Mouse (Mus musculus) embryonic facial prominence, embryonic 11.5 days (tissue): Measurements from ENCODE around the gene Vmn1r4. TPM values are rescaled to one million over a fixed set of nuclear protein-coding genes. Genes with fewer than 3 reads are reported as not detected.

Source experiments
- ATAC-seq: fragments of 200-750 bp; cut with Nextera tagmentation; replicated peaks from 2 replicates; pipeline ENCODE4 v1.8.0; 2017; ENCODE audit warnings: low read depth; ENCODE audit not compliant: insufficient number of reproducible peaks, low FRiP score, low TSS enrichment
- DNase-seq: peaks from one replicate; pipeline ENCODE4 v3.0.0-alpha.2; 2015; ENCODE audit warnings: low spot score
- H3K27ac ChIP-seq: fragments of 300-500 bp; sonication (generic); replicated peaks from 2 replicates; pipeline ENCODE4 v1.5.1; 2014; ENCODE audit warnings: mild to moderate bottlenecking, low read depth, low read length, control low read depth
- H3K27me3 ChIP-seq: fragments of 300-500 bp; sonication (generic); 2 replicates; pipeline ENCODE4 v1.6.1; 2014; ENCODE audit warnings: mild to moderate bottlenecking, low read length, moderate library complexity, mixed read lengths; ENCODE audit not compliant: control insufficient read depth, insufficient read depth
- H3K36me3 ChIP-seq: fragments of 300-500 bp; sonication (generic); replicated peaks from 2 replicates; pipeline ENCODE4 v1.6.1; 2014; ENCODE audit warnings: low read depth, mild to moderate bottlenecking, low read length, moderate library complexity, mixed read lengths; ENCODE audit not compliant: control insufficient read depth, insufficient read depth
- H3K4me1 ChIP-seq: fragments of 300-500 bp; sonication (generic); 2 replicates; pipeline ENCODE4 v1.6.1; 2014; ENCODE audit warnings: low read length, mixed read lengths; ENCODE audit not compliant: control insufficient read depth, insufficient read depth
- H3K4me2 ChIP-seq: fragments of 300-500 bp; sonication (generic); 2 replicates; pipeline ENCODE4 v1.6.1; 2014; ENCODE audit warnings: low read depth, mild to moderate bottlenecking, control low read depth, low read length, moderate library complexity
- H3K4me3 ChIP-seq: fragments of 300-500 bp; sonication (generic); 2 replicates; pipeline ENCODE4 v1.5.1; 2014; ENCODE audit warnings: low read depth, low read length, control low read depth
- H3K9ac ChIP-seq: fragments of 300-500 bp; sonication (generic); replicated peaks from 2 replicates; pipeline ENCODE4 v1.6.1; 2014; ENCODE audit warnings: mild to moderate bottlenecking, control low read depth, low read length
- H3K9me3 ChIP-seq: fragments of 300-500 bp; sonication (generic); replicated peaks from 2 replicates; pipeline ENCODE4 v1.6.1; 2016; ENCODE audit warnings: mild to moderate bottlenecking, low read length, inconsistent platforms, mixed read lengths; ENCODE audit not compliant: control insufficient read depth
- WGBS: fragments of 180-500 bp; shearing (Covaris S2); extraction: QIAGEN DNeasy Blood & Tissue Kit; methylation state at CpG from one replicate; pipeline ENCODE4 v1.1.7; 2014; 5-methylcytosine and 5-hydroxymethylcytosine counted together
- polyA plus RNA-seq: library from polyadenylated mRNA; unstranded; fragments of >200 nt; fragmentation: Nextera tagmentation; extraction: Ambion mirVana; gene quantifications from 2 replicates; pipeline ENCODE4 v1.2.1, GENCODE M21; 2014

Gene Vmn1r4
- polyA plus RNA-seq = 0.29 and 0.49 TPM in 2 replicates

- Histone ChIP-seq H3K9ac (peak within 1 kb of the TSS; percentile 71), H3K4me2 (peak within 1 kb of the TSS; percentile 46), H3K4me3 (peak within 1 kb of the TSS; percentile 64), H3K27ac (peak within 1 kb of the TSS; percentile 36), H3K27me3 (no peaks in the 10 kb centered on the region), H3K4me1 (no peaks in the 10 kb centered on the region), H3K36me3 (no peaks in the 10 kb centered on the region), H3K9me3 (no peaks in the 10 kb centered on the region)
- ATAC-seq (peak; percentile 96), DNase-seq (peak; percentile 97)
- WGBS = 4% methylated on average over 63 of the region's 64 CpGs
Observed at GRCm38 (mm10) chr6:56923726-56924707, at the start of gene Vmn1r4, which contains the start of gene Nt5c3. Vmn1r4 (plus strand) TSS chr6:56924015. Nt5c3 (minus strand) TSS chr6:56923932.

- ATAC-seq = no peak
- Histone ChIP-seq H3K9ac (no peak overlapping the region), H3K9me3 (no peaks in the 10 kb centered on the region), H3K4me3 (no peak overlapping the region), H3K27ac (no peak overlapping the region), H3K4me2 (no peak overlapping the region), H3K27me3 (no peaks in the 10 kb centered on the region), H3K4me1 (no peaks in the 10 kb centered on the region), H3K36me3 (no peaks in the 10 kb centered on the region; the same call in 1 of the 2 replicates)
- 96% methylated on average over 4 of the region's 4 CpGs for WGBS
- no peak for DNase-seq
Observed at GRCm38 (mm10) chr6:56876870-56877269, 46.9 kb upstream of the Vmn1r4 start.

- Histone ChIP-seq H3K4me1 (no peaks in the 10 kb centered on the region), H3K9me3 (no peaks in the 10 kb centered on the region), H3K27me3 (no peaks in the 10 kb centered on the region), H3K36me3 (no peaks in the 10 kb centered on the region; the same call in 1 of the 2 replicates), H3K4me3 (no peak overlapping the region), H3K4me2 (no peak overlapping the region), H3K9ac (no peak overlapping the region), H3K27ac (no peak overlapping the region)
- DNase-seq (no peak), ATAC-seq (no peak)
- WGBS = 94% methylated on average over 8 of the region's 8 CpGs
Observed at GRCm38 (mm10) chr6:56877985-56878384, 45.8 kb upstream of the Vmn1r4 start.

DNA sequence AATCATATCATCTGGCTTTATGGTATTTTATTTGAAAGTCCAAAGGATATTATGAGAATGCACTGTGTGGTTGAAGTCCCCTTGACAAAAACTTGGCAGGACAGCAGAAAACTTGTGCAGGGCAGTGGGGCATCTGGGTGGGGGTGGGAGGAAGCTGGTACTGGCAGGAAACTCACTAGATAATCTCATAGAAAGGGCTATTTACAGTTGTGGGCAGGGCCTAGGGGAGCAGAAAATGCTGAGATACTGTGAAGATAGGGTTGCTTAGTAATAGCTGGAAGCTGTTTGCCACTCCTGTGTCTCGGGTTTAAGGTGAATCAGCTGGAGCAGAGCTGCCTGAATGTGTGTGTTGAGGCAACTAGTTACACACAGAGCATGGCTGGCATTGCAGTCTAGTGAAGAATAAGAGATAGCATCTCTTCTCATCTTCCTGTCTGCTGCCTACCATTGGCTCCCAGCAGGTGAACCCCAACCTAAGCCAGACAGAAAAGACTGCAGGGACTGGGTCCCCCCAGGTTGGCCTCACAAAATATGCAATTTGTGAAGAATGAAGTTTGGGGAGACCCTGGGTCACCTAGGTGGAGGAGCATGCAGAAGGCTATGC, 44.4 kb upstream of the Vmn1r4 start:
- H3K36me3 ChIP-seq = no peaks in the 10 kb centered on the region; the same call in 1 of the 2 replicates
- ATAC-seq = no peak
- 70% methylated on average over 1 of the region's 1 CpGs for WGBS

GRCm38 (mm10) chr6:56888561-56888960, 35.3 kb upstream of the Vmn1r4 start:
- 90% methylated on average over 6 of the region's 6 CpGs for WGBS
- H3K9me3 ChIP-seq = no peaks in the 10 kb centered on the region
- no peaks in the 10 kb centered on the region for H3K27me3 ChIP-seq
- ATAC-seq (no peak), DNase-seq (no peak)
- no peaks in the 10 kb centered on the region for H3K4me1 ChIP-seq
- no peak overlapping the region for H3K9ac ChIP-seq
- H3K27ac ChIP-seq = no peak overlapping the region
- H3K36me3 ChIP-seq = no peaks in the 10 kb centered on the region; the same call in 1 of the 2 replicates
- H3K4me2 ChIP-seq = no peak overlapping the region
- H3K4me3 ChIP-seq = no peak overlapping the region

More for the DNA sequence above, 44.4 kb upstream of the Vmn1r4 start:
- Histone ChIP-seq H3K4me1 (no peaks in the 10 kb centered on the region), H3K9ac (no peak overlapping the region), H3K4me3 (no peak overlapping the region), H3K27me3 (no peaks in the 10 kb centered on the region), H3K4me2 (no peak overlapping the region), H3K27ac (no peak overlapping the region), H3K9me3 (no peaks in the 10 kb centered on the region)
- no peak for DNase-seq

- no peak overlapping the region for H3K4me2 ChIP-seq
- no peak overlapping the region for H3K4me3 ChIP-seq
- H3K36me3 ChIP-seq = no peaks in the 10 kb centered on the region; the same call in 1 of the 2 replicates
- H3K27ac ChIP-seq = no peak overlapping the region
- no peak overlapping the region for H3K9ac ChIP-seq
- no peaks in the 10 kb centered on the region for H3K27me3 ChIP-seq
- DNase-seq (no peak), ATAC-seq (no peak)
- WGBS = 84% methylated on average over 2 of the region's 2 CpGs
- no peaks in the 10 kb centered on the region for H3K4me1 ChIP-seq
- H3K9me3 ChIP-seq = no peaks in the 10 kb centered on the region
Observed at GRCm38 (mm10) chr6:56890762-56891161, 33.1 kb upstream of the Vmn1r4 start.

- H3K9me3 ChIP-seq = no peaks in the 10 kb centered on the region
- H3K9ac ChIP-seq = no peak overlapping the region
- no peak overlapping the region for H3K4me3 ChIP-seq
- H3K4me2 ChIP-seq = no peak overlapping the region
- ATAC-seq (no peak), DNase-seq (no peak)
- H3K36me3 ChIP-seq = no peaks in the 10 kb centered on the region
- 89% methylated on average over 3 of the region's 3 CpGs for WGBS
- no peaks in the 10 kb centered on the region for H3K27me3 ChIP-seq
- no peaks in the 10 kb centered on the region for H3K4me1 ChIP-seq
- H3K27ac ChIP-seq = no peak overlapping the region
Observed at GRCm38 (mm10) chr6:56899601-56900000, 24.2 kb upstream of the Vmn1r4 start.

DNA sequence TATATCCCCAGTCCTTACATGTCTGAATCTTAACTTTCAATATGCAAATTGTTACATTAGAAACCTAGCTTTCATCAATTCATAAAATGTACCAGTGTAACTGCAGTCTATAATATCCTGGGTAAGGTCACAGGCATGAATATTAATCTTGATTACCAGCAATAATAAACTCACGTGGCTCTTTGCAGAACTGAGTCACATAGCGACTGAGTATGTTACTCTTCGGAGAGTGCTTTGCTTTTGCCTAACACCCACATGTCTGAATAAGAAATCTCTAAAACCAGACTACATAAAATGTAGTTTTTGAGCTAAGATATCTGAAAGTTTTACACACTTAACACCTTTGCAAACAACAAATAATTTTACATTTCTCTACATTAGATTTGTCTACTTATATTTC, 22.5 kb upstream of the Vmn1r4 start:
- no peak for ATAC-seq
- Histone ChIP-seq H3K36me3 (no peaks in the 10 kb centered on the region), H3K4me3 (no peak overlapping the region), H3K9me3 (no peaks in the 10 kb centered on the region), H3K4me1 (no peaks in the 10 kb centered on the region), H3K9ac (no peak overlapping the region), H3K27ac (no peak overlapping the region), H3K4me2 (no peak overlapping the region), H3K27me3 (no peaks in the 10 kb centered on the region)
- DNase-seq = no peak
- 72% methylated on average over 3 of the region's 3 CpGs for WGBS
